Mouse (Mus musculus) testis, adult 2 months (tissue): Measurements from ENCODE around the gene Nanos3. TPM values are rescaled to one million over a fixed set of nuclear protein-coding genes. Genes with fewer than 3 reads are reported as not detected.

Experiments used
- H3K27ac ChIP-seq: fragments of 200-500 bp; 2 replicates; pipeline ENCODE4 v1.5.1; 2012; ENCODE audit warnings: low read depth, low read length; ENCODE audit not compliant: control insufficient read depth, insufficient read depth
- H3K27me3 ChIP-seq: fragments of 200-500 bp; 2 replicates; pipeline ENCODE4 v1.6.1; 2012; ENCODE audit warnings: mild to moderate bottlenecking, low read length, moderate library complexity; ENCODE audit not compliant: control insufficient read depth, insufficient read depth
- H3K36me3 ChIP-seq: fragments of 200-500 bp; 2 replicates; pipeline ENCODE4 v1.6.1; 2012; ENCODE audit warnings: mild to moderate bottlenecking, low read length; ENCODE audit not compliant: control insufficient read depth, insufficient read depth
- H3K4me1 ChIP-seq: fragments of 200-500 bp; 2 replicates; pipeline ENCODE4 v1.6.1; 2012; ENCODE audit warnings: low read length; ENCODE audit not compliant: control insufficient read depth, insufficient read depth
- H3K4me3 ChIP-seq: fragments of 200-500 bp; 2 replicates; pipeline ENCODE4 v1.5.1; 2012; ENCODE audit warnings: low read depth, mild to moderate bottlenecking, low read length, moderate library complexity, mixed read lengths; ENCODE audit not compliant: control insufficient read depth
- CTCF ChIP-seq: fragments of 200-500 bp; IDR thresholded peaks from 2 replicates; pipeline ENCODE4 v1.5.1; 2012; ENCODE audit warnings: low read depth, mild to moderate bottlenecking, inconsistent platforms, low read length, moderate library complexity; ENCODE audit not compliant: control insufficient read depth, insufficient read depth, insufficient replicate concordance
- POLR2A ChIP-seq: fragments of 200-500 bp; IDR thresholded peaks from 2 replicates; pipeline ENCODE4 v1.6.1; 2012; ENCODE audit warnings: low read depth, mild to moderate bottlenecking, inconsistent platforms, low read length, moderate library complexity; ENCODE audit not compliant: control insufficient read depth
- polyA plus RNA-seq: library from polyadenylated mRNA; depleted of rRNA; stranded (reverse); fragments of >200 nt; gene quantifications from 2 replicates; pipeline ENCODE4 v1.2.3, GENCODE M21; 2012

Nanos3 gene
- polyA plus RNA-seq, 1 experiment: 1.6 TPM

- Histone ChIP-seq H3K27ac (no peak overlapping the region), H3K4me1 (peaks cover 12% of the 10 kb centered on the region), H3K36me3 (no peaks in the 10 kb centered on the region), H3K4me3 (no peak overlapping the region), H3K27me3 (no peaks in the 10 kb centered on the region)
- TF ChIP-seq POLR2A (no peak), CTCF (no peak)
These were observed 6.4 kb downstream of the Nanos3 start for GRCm38 (mm10) chr8:84178592-84178991.

- H3K36me3 ChIP-seq: no peaks in the 10 kb centered on the region; the same call in 1 of the 2 replicates
- no peak overlapping the region for H3K27ac ChIP-seq
- H3K4me1 ChIP-seq: peaks cover 12% of the 10 kb centered on the region
- H3K27me3 ChIP-seq: no peaks in the 10 kb centered on the region
- TF ChIP-seq POLR2A (no peak), CTCF (no peak)
- no peak overlapping the region for H3K4me3 ChIP-seq
These were observed 7.6 kb downstream of the Nanos3 start for GRCm38 (mm10) chr8:84177405-84177804.

- H3K36me3 ChIP-seq: no peaks in the 10 kb centered on the region; the same call in 1 of the 2 replicates
- TF ChIP-seq POLR2A (no peak), CTCF (no peak)
- H3K27ac ChIP-seq: no peak overlapping the region
- H3K4me3 ChIP-seq: no peak overlapping the region
- peaks cover 12% of the 10 kb centered on the region for H3K4me1 ChIP-seq
- H3K27me3 ChIP-seq: no peaks in the 10 kb centered on the region
These were observed 8.5 kb downstream of the Nanos3 start for GRCm38 (mm10) chr8:84176560-84176959.

- Histone ChIP-seq H3K4me1 (peaks cover 2% of the 10 kb centered on the region), H3K27ac (no peak overlapping the region), H3K4me3 (peak overlapping the region; percentile 44), H3K36me3 (no peaks in the 10 kb centered on the region; the same call in none of the 2 replicates), H3K27me3 (no peaks in the 10 kb centered on the region)
- TF ChIP-seq CTCF (no peak), POLR2A (no peak)
These were observed 11.2 kb downstream of the Nanos3 start for GRCm38 (mm10) chr8:84173861-84174260.

GRCm38 (mm10) chr8:84170096-84170495 lies 14.9 kb downstream of the Nanos3 start:
- H3K4me1 ChIP-seq: no peaks in the 10 kb centered on the region; the same call in none of the 2 replicates
- H3K36me3 ChIP-seq: no peaks in the 10 kb centered on the region; the same call in none of the 2 replicates

GRCm38 (mm10) chr8:84167696-84168095 lies 17.3 kb downstream of the Nanos3 start:
- H3K36me3 ChIP-seq: peaks cover 1% of the 10 kb centered on the region
- no peak overlapping the region for H3K4me3 ChIP-seq
- H3K4me1 ChIP-seq: no peaks in the 10 kb centered on the region
- H3K27ac ChIP-seq: no peak overlapping the region
- H3K27me3 ChIP-seq: no peaks in the 10 kb centered on the region
- TF ChIP-seq CTCF (no peak), POLR2A (no peak)

More at GRCm38 (mm10) chr8:84170096-84170495, 14.9 kb downstream of the Nanos3 start:
- no peaks in the 10 kb centered on the region for H3K27me3 ChIP-seq
- no peak overlapping the region for H3K27ac ChIP-seq
- TF ChIP-seq POLR2A: no peak
- no peak for TF ChIP-seq CTCF
- no peak overlapping the region for H3K4me3 ChIP-seq

GRCm38 (mm10) chr8:84157620-84158019 lies 27.4 kb downstream of the Nanos3 start:
- no peaks in the 10 kb centered on the region; the same call in 1 of the 2 replicates for H3K36me3 ChIP-seq
- H3K27me3 ChIP-seq: no peaks in the 10 kb centered on the region
- TF ChIP-seq CTCF (no peak), POLR2A (no peak)
- no peak overlapping the region for H3K27ac ChIP-seq
- no peaks in the 10 kb centered on the region for H3K4me1 ChIP-seq
- no peak overlapping the region for H3K4me3 ChIP-seq

GRCm38 (mm10) chr8:84149181-84149580 lies 35.8 kb downstream of the Nanos3 start:
- H3K36me3 ChIP-seq: no peaks in the 10 kb centered on the region
- peak overlapping the region; percentile 59; the same call in 1 of the 2 replicates for H3K4me3 ChIP-seq
- no peak overlapping the region for H3K27ac ChIP-seq
- TF ChIP-seq CTCF (no peak), POLR2A (no peak)
- H3K4me1 ChIP-seq: peaks cover 6% of the 10 kb centered on the region
- no peaks in the 10 kb centered on the region for H3K27me3 ChIP-seq

GRCm38 (mm10) chr8:84148531-84148850 lies 36.5 kb downstream of the Nanos3 start:
- Histone ChIP-seq H3K27ac (peak overlapping the region; percentile 82), H3K27me3 (no peaks in the 10 kb centered on the region), H3K4me1 (peaks cover 6% of the 10 kb centered on the region), H3K36me3 (no peaks in the 10 kb centered on the region; the same call in 1 of the 2 replicates), H3K4me3 (peak overlapping the region; percentile 89)
- TF ChIP-seq POLR2A (peak; percentile 26; the same call in 1 of the 2 replicates), CTCF (no peak)
